Mouse (Mus musculus) stomach, embryonic 14.5 days (tissue): ENCODE measurements around the gene Klrb1c. TPM values are rescaled to one million over a fixed set of nuclear protein-coding genes. Genes with fewer than 3 reads are reported as not detected.
A peak's percentile ranks its signal among the peaks of the same experiment; 100 is the strongest.
"Not testable (repeated sequence)": the region's sequence is repeated elsewhere in the genome, so short reads cannot be mapped to it uniquely, and the experiment has no call there.

Experiments
- ATAC-seq: fragments of 200-750 bp; cut with Nextera tagmentation; 2 replicates; pipeline ENCODE4 v1.8.0; 2017; ENCODE audit warnings: low read depth, moderate TSS enrichment; ENCODE audit not compliant: insufficient number of reproducible peaks, insufficient read depth, low FRiP score
- H3K27ac ChIP-seq: fragments of 300-500 bp; sonication (generic); 2 replicates; pipeline ENCODE4 v1.5.1; 2014; ENCODE audit warnings: mild to moderate bottlenecking, low read length, moderate library complexity, mixed read lengths
- H3K27me3 ChIP-seq: fragments of 300-500 bp; sonication (generic); 2 replicates; pipeline ENCODE4 v1.6.1; 2014; ENCODE audit warnings: low read length, control low read depth, mixed read lengths; ENCODE audit not compliant: control insufficient read depth, insufficient read depth
- H3K36me3 ChIP-seq: fragments of 300-500 bp; sonication (generic); 2 replicates; pipeline ENCODE4 v1.6.1; 2014; ENCODE audit warnings: mild to moderate bottlenecking, control low read depth, low read length, moderate library complexity, mixed read lengths; ENCODE audit not compliant: control insufficient read depth, insufficient read depth
- H3K4me1 ChIP-seq: fragments of 300-500 bp; sonication (generic); 2 replicates; pipeline ENCODE4 v1.6.1; 2014; ENCODE audit warnings: low read length, control low read depth, mixed read lengths; ENCODE audit not compliant: control insufficient read depth, insufficient read depth
- H3K4me2 ChIP-seq: fragments of 300-500 bp; sonication (generic); replicated peaks from 2 replicates; pipeline ENCODE4 v1.6.1; 2014; ENCODE audit warnings: low read depth, low read length, control low read depth
- H3K4me3 ChIP-seq: fragments of 300-500 bp; sonication (generic); 2 replicates; pipeline ENCODE4 v1.5.1; 2014; ENCODE audit warnings: low read depth, low read length, control low read depth
- H3K9ac ChIP-seq: fragments of 300-500 bp; sonication (generic); replicated peaks from 2 replicates; pipeline ENCODE4 v1.6.1; 2014; ENCODE audit warnings: low read depth, mild to moderate bottlenecking, control low read depth, low read length, moderate library complexity, mixed read lengths
- H3K9me3 ChIP-seq: fragments of 300-500 bp; sonication (generic); 2 replicates; pipeline ENCODE4 v1.6.1; 2016; ENCODE audit warnings: low read depth, low read length, control low read depth; ENCODE audit not compliant: control insufficient read depth
- WGBS: fragments of 180-500 bp; shearing (Covaris S2); extraction: QIAGEN DNeasy Blood & Tissue Kit; methylation state at CpG from one replicate; pipeline ENCODE4 v1.1.7; 2014; 5-methylcytosine and 5-hydroxymethylcytosine counted together
- polyA plus RNA-seq: library from polyadenylated mRNA; unstranded; fragments of >200 nt; fragmentation: Nextera tagmentation; extraction: Ambion mirVana; gene quantifications from 2 replicates; pipeline ENCODE4 v1.2.1, GENCODE M21; 2014

Klrb1c gene
- polyA plus RNA-seq, 1 experiment from 2014 or later = not detected

DNA sequence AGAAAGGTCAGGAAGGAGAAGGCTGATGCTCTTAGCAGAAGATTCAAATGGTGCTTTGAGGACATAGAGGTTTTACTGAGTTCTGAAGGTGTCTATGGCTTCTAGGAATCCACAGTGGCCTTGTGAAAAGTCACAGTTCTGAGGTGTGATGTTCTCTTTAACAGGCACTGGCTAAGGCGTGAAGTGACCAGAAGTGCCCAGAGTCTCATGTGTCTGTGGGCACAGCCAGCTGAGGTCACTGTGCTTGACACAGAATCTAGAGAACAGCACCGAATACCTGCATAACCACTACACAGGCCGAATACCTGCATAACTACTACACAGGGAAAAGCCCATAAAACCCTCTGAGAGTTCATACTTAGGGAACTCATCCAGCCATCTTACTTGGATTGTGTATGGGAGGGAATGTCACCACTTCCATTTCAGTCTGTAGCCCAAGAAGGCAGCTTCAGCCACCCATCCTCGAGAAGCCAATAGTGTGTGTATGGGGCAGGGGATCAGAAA lies 1.5 kb upstream of the Klrb1c start:
- H3K4me1 ChIP-seq, H3K4me2 ChIP-seq, H3K27me3 ChIP-seq, ATAC-seq, H3K4me3 ChIP-seq, H3K9ac ChIP-seq, H3K27ac ChIP-seq, H3K9me3 ChIP-seq, H3K36me3 ChIP-seq: not testable (repeated sequence)
- WGBS = 84% methylated on average over 4 of the region's 4 CpGs

- Histone ChIP-seq H3K9ac (no peak overlapping the region), H3K4me2 (no peak overlapping the region), H3K4me3 (no peak overlapping the region), H3K27me3 (no peaks in the 10 kb centered on the region), H3K4me1 (no peaks in the 10 kb centered on the region), H3K27ac (no peak overlapping the region), H3K36me3 (no peaks in the 10 kb centered on the region), H3K9me3 (no peaks in the 10 kb centered on the region)
- no peak for ATAC-seq
- WGBS = 91% methylated on average over 1 of the region's 1 CpGs
Observed at GRCm38 (mm10) chr6:128788517-128788916, 498 bp downstream of the Klrb1c start.

GRCm38 (mm10) chr6:128786396-128786795 lies 2.6 kb downstream of the Klrb1c start:
- H3K4me2 ChIP-seq, H3K27ac ChIP-seq, H3K27me3 ChIP-seq, H3K36me3 ChIP-seq, H3K4me3 ChIP-seq, H3K4me1 ChIP-seq, ATAC-seq, H3K9me3 ChIP-seq, H3K9ac ChIP-seq: not testable (repeated sequence)
- 78% methylated on average over 1 of the region's 1 CpGs for WGBS

DNA sequence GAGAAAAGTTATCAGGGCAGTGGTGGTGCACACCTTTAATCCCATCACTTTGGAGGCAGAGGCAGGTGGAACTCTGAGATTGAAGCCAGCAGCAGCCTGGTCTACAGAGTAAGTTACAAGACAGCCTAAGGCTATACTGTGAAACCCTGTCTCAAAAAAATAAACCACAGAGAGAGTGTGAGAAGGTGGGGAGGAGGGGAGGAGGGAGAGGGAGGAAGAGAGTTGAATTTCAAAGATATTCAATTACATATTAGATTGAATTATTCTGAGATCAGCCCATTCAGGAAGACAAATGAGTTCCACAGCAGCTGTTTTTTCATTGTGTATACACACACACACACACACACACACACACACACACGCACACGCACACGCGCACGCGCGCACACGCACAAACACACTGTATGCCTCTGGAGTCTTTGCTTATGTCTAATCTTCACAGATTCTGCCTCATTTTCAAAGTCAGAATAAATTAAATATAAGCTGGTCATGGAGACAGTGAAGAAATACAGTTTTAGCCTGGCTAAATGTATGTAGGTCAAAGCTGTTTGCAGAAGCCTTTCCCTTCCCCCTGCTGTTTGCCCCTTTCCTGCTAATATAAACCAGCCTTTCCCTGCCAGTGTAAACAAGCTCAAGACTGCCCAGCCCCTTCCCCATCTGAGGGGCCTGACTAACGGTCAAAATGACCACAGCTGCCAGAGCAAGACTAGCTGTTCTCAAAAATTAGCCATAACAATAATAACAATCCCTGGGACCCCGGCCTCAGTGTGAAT lies 19.3 kb downstream of the Klrb1c start:
- WGBS = 41% methylated on average over 10 of the region's 10 CpGs
- peak overlapping the region; percentile 67 for H3K27ac ChIP-seq
- H3K4me2 ChIP-seq = 0 out of 2 replicates have a peak overlapping the region, but pooled peaks have one; percentile 0
- H3K27me3 ChIP-seq = no peaks in the 10 kb centered on the region
- no peaks in the 10 kb centered on the region for H3K4me1 ChIP-seq
- H3K4me3 ChIP-seq = no peak overlapping the region
- peak; percentile 66 for ATAC-seq
- H3K9ac ChIP-seq = no peak overlapping the region
- H3K9me3 ChIP-seq = peaks cover 4% of the 10 kb centered on the region; the same call in 1 of the 2 replicates
- no peaks in the 10 kb centered on the region for H3K36me3 ChIP-seq

DNA sequence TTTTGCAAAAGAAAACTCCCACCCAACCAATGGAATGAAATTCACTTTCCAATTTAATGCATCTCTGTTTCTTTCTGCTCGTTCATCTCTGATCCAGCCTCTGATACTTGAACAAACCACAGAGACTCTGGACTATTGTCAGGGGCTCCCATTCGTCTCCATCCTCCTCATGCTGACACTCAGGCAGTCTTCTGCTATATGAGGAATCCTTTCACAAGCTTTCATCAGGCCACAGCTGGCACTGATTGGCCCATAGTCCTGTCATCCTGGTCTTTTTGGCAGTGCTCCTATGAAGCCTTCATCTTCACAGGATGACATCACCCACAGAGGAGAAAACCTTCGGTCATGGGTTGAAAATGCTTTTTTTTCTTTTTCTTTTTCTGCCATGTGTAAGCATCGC lies 21.0 kb downstream of the Klrb1c start:
- Histone ChIP-seq H3K4me3 (no peak overlapping the region), H3K9me3 (no peaks in the 10 kb centered on the region), H3K27ac (no peak overlapping the region), H3K4me2 (no peak overlapping the region), H3K9ac (no peak overlapping the region), H3K4me1 (no peaks in the 10 kb centered on the region), H3K36me3 (no peaks in the 10 kb centered on the region), H3K27me3 (no peaks in the 10 kb centered on the region)
- WGBS = 81% methylated on average over 4 of the region's 4 CpGs
- no peak for ATAC-seq

GRCm38 (mm10) chr6:128766486-128767254 lies 22.3 kb downstream of the Klrb1c start:
- WGBS = 46% methylated on average over 6 of the region's 6 CpGs
- H3K27ac ChIP-seq, ATAC-seq: not testable (repeated sequence)

GRCm38 (mm10) chr6:128765211-128765610 lies 23.8 kb downstream of the Klrb1c start:
- Histone ChIP-seq H3K36me3 (no peaks in the 10 kb centered on the region), H3K27me3 (no peaks in the 10 kb centered on the region), H3K4me1 (no peaks in the 10 kb centered on the region), H3K27ac (no peak overlapping the region), H3K9ac (no peak overlapping the region), H3K4me2 (no peak overlapping the region), H3K9me3 (no peaks in the 10 kb centered on the region), H3K4me3 (no peak overlapping the region)
- 83% methylated on average over 1 of the region's 1 CpGs for WGBS
- ATAC-seq = no peak

More at GRCm38 (mm10) chr6:128766486-128767254, 22.3 kb downstream of the Klrb1c start:
- not testable (repeated sequence) for H3K4me1 ChIP-seq, H3K4me2 ChIP-seq, H3K9ac ChIP-seq, H3K4me3 ChIP-seq, H3K27me3 ChIP-seq, H3K36me3 ChIP-seq, H3K9me3 ChIP-seq

DNA sequence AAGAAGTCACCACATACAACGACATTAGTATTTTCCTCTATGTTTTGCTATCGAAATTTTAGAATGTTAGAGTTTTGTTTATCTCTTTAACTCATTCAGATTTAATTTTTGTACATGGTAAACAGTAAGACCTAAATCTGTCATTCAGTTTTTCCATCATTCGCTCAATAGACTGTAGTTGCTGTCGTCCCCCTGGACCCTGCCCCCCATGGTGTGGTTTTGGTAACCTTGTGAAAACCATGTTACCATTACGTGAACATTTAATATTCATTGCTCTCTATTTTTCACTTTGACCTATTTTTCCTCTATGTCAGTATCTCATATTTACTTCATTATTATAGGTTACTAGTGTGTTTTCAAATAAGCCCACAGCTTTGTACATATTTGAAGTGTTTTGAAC lies 24.4 kb downstream of the Klrb1c start:
- no peaks in the 10 kb centered on the region for H3K27me3 ChIP-seq
- H3K9ac ChIP-seq = no peak overlapping the region
- WGBS = 22% methylated on average over 5 of the region's 5 CpGs

More for the DNA sequence above, 24.4 kb downstream of the Klrb1c start:
- H3K4me3 ChIP-seq = peak overlapping the region; percentile 54
- ATAC-seq = no peak
- no peaks in the 10 kb centered on the region for H3K9me3 ChIP-seq
- no peak overlapping the region for H3K27ac ChIP-seq
- no peaks in the 10 kb centered on the region for H3K4me1 ChIP-seq
- H3K4me2 ChIP-seq = peak overlapping the region; percentile 19
- H3K36me3 ChIP-seq = no peaks in the 10 kb centered on the region
